Mouse (Mus musculus) megakaryocyte, embryonic 14.5 days (primary cell): Measurements from ENCODE around the gene Kremen1.

Experiments used
- FLI1 ChIP-seq: IDR thresholded peaks from 2 replicates; pipeline ENCODE4 v1.6.1; 2012; ENCODE audit warnings: low read length, inconsistent platforms, mixed read lengths
- GATA1 ChIP-seq: IDR thresholded peaks from 3 replicates; pipeline ENCODE4 v1.6.1; 2012; ENCODE audit warnings: mixed read lengths, low read length, inconsistent platforms, borderline replicate concordance

- TF ChIP-seq GATA1 (no peak), FLI1 (no peak)
These were observed 84.7 kb downstream of the Kremen1 start for GRCm38 (mm10) chr11:5176685-5177084.
